Mouse (Mus musculus) thymus, adult 18-20 months (tissue): Measurements from ENCODE around the gene Rpl4.
"Not testable (repeated sequence)": the region's sequence is repeated elsewhere in the genome, so short reads cannot be mapped to it uniquely, and the experiment has no call there.

Experiments used
- DNase-seq, 2 experiments: peaks; one replicate each; pipeline ENCODE4 v3.0.0; 2022; ENCODE audit warnings: mixed read lengths in 2 of 2

The Rpl4 gene

GRCm38 (mm10) chr9:64172816-64173665 lies at the start of gene Rpl4, which contains the start of gene Zwilch:
Rpl4 (plus strand) TSS chr9:64173375.
Zwilch (minus strand) TSS chr9:64173104.
- peak; percentile 20 to 68 for DNase-seq

GRCm38 (mm10) chr9:64124846-64125245 lies 48.3 kb upstream of the Rpl4 start:
- DNase-seq, result not testable (repeated sequence)

- no peak for DNase-seq
Measured at GRCm38 (mm10) chr9:64125307-64125706, 47.9 kb upstream of the Rpl4 start.

- no peak for DNase-seq
Measured at GRCm38 (mm10) chr9:64126121-64126520, 47.1 kb upstream of the Rpl4 start.

GRCm38 (mm10) chr9:64131623-64132022 lies 41.6 kb upstream of the Rpl4 start:
- DNase-seq, result no peak

GRCm38 (mm10) chr9:64138896-64139295 lies 34.3 kb upstream of the Rpl4 start:
- DNase-seq, result not testable (repeated sequence)

GRCm38 (mm10) chr9:64139879-64140278 lies 33.3 kb upstream of the Rpl4 start:
- DNase-seq, result no peak

GRCm38 (mm10) chr9:64156641-64157040 lies 16.5 kb upstream of the Rpl4 start:
- DNase-seq, result no peak

- no peak for DNase-seq
Measured at GRCm38 (mm10) chr9:64160471-64160870, 12.7 kb upstream of the Rpl4 start.

- DNase-seq, result not testable (repeated sequence)
Measured at GRCm38 (mm10) chr9:64169967-64170366, 3.2 kb upstream of the Rpl4 start.

- DNase-seq, result peak in 1 of 2 experiments; percentile 53
Measured at GRCm38 (mm10) chr9:64172145-64172815, 895 bp upstream of the Rpl4 start.

- DNase-seq, result no peak
Measured at GRCm38 (mm10) chr9:64173666-64174220, 568 bp downstream of the Rpl4 start.

- no peak for DNase-seq
Measured at GRCm38 (mm10) chr9:64174341-64174740, 1.2 kb downstream of the Rpl4 start.

GRCm38 (mm10) chr9:64174766-64175165 lies 1.6 kb downstream of the Rpl4 start:
- DNase-seq, result no peak

- DNase-seq, result no peak
Measured at GRCm38 (mm10) chr9:64175378-64175777, 2.2 kb downstream of the Rpl4 start.

GRCm38 (mm10) chr9:64178610-64178973 lies 5.4 kb downstream of the Rpl4 start:
- DNase-seq, result no peak

GRCm38 (mm10) chr9:64178974-64179646 lies 5.9 kb downstream of the Rpl4 start, which contains the start of gene Snapc5:
Snapc5 (plus strand) TSS chr9:64179274.
- peak; percentile 80 to 83 for DNase-seq

- DNase-seq, result not testable (repeated sequence)
Measured at GRCm38 (mm10) chr9:64183295-64183694, 10.1 kb downstream of the Rpl4 start.

- no peak for DNase-seq
Measured at GRCm38 (mm10) chr9:64184166-64184840, 11.1 kb downstream of the Rpl4 start.

GRCm38 (mm10) chr9:64193879-64194278 lies 20.7 kb downstream of the Rpl4 start:
- DNase-seq, result no peak

GRCm38 (mm10) chr9:64195554-64195953 lies 22.4 kb downstream of the Rpl4 start:
- DNase-seq, result no peak

- DNase-seq, result no peak
Measured at GRCm38 (mm10) chr9:64197524-64197923, 24.3 kb downstream of the Rpl4 start.
